Mouse (Mus musculus): ENCODE measurements at regions not wholly inside any gene's neighbourhood (a gene's known extent, or its start where the extent isn't known, plus 50 kb on each side); places are given as distances from the start of the nearest gene placed in this dataset.

GRCm38 (mm10) chr13:63631771-63632347 lies 58.5 kb upstream of the Ptch1 start:
- TF ChIP-seq CTCF (IDR thresholded peaks at IDR 0.05) (no peak), EP300 (IDR thresholded peaks at IDR 0.05) (no peak)

Measured in lung, postnatal 0 days (tissue).